Mouse (Mus musculus) forebrain, embryonic 10.5 days (tissue): ENCODE data around the gene Slc12a8. TPM values are rescaled to one million over a fixed set of nuclear protein-coding genes. Genes with fewer than 3 reads are reported as not detected.

Experiments used
- DNase-seq: peaks from one replicate; pipeline ENCODE4 v3.0.0-alpha.2; 2017; ENCODE audit warnings: low spot score; ENCODE audit errors: extremely low spot score
- H3K27ac ChIP-seq: fragments of 300-500 bp; sonication (generic); 2 replicates; pipeline ENCODE4 v1.5.1; 2016; ENCODE audit warnings: mild to moderate bottlenecking
- H3K27me3 ChIP-seq: fragments of 300-500 bp; sonication (generic); 2 replicates; pipeline ENCODE4 v1.6.1; 2016; ENCODE audit warnings: mild to moderate bottlenecking; ENCODE audit not compliant: poor library complexity, severe bottlenecking
- H3K36me3 ChIP-seq: fragments of 300-500 bp; sonication (generic); replicated peaks from 2 replicates; pipeline ENCODE4 v1.6.1; 2016; ENCODE audit warnings: mild to moderate bottlenecking, moderate library complexity
- H3K4me1 ChIP-seq: fragments of 300-500 bp; sonication (generic); 2 replicates; pipeline ENCODE4 v1.6.1; 2016
- H3K4me3 ChIP-seq: fragments of 300-500 bp; sonication (generic); 2 replicates; pipeline ENCODE4 v1.5.1; 2016; ENCODE audit warnings: mild to moderate bottlenecking, moderate library complexity
- H3K9me3 ChIP-seq: fragments of 300-500 bp; sonication (generic); 2 replicates; pipeline ENCODE4 v1.6.1; 2016; ENCODE audit warnings: mild to moderate bottlenecking, moderate library complexity
- WGBS: fragments of 180-500 bp; shearing (Covaris S2); methylation state at CpG from one replicate; pipeline ENCODE4 v1.1.7; 2016; 5-methylcytosine and 5-hydroxymethylcytosine counted together
- polyA plus RNA-seq: library from polyadenylated mRNA; unstranded; fragments of >200 nt; fragmentation: Nextera tagmentation; extraction: Ambion mirVana; gene quantifications from 2 replicates; pipeline ENCODE4 v1.2.1, GENCODE M21; 2016

The Slc12a8 gene
- polyA plus RNA-seq, 1 experiment from 2014 or later: 1.1 TPM

GRCm38 (mm10) chr16:33675848-33676184, 158.7 kb downstream of the Slc12a8 start:
- Histone ChIP-seq H3K4me3 (no peak overlapping the region), H3K9me3 (no peaks in the 10 kb centered on the region), H3K4me1 (peaks cover 25% of the 10 kb centered on the region), H3K27me3 (no peaks in the 10 kb centered on the region), H3K27ac (no peak overlapping the region), H3K36me3 (no peaks in the 10 kb centered on the region)
- 88% methylated on average over 3 of the region's 3 CpGs for WGBS
- DNase-seq: no peak

DNA sequence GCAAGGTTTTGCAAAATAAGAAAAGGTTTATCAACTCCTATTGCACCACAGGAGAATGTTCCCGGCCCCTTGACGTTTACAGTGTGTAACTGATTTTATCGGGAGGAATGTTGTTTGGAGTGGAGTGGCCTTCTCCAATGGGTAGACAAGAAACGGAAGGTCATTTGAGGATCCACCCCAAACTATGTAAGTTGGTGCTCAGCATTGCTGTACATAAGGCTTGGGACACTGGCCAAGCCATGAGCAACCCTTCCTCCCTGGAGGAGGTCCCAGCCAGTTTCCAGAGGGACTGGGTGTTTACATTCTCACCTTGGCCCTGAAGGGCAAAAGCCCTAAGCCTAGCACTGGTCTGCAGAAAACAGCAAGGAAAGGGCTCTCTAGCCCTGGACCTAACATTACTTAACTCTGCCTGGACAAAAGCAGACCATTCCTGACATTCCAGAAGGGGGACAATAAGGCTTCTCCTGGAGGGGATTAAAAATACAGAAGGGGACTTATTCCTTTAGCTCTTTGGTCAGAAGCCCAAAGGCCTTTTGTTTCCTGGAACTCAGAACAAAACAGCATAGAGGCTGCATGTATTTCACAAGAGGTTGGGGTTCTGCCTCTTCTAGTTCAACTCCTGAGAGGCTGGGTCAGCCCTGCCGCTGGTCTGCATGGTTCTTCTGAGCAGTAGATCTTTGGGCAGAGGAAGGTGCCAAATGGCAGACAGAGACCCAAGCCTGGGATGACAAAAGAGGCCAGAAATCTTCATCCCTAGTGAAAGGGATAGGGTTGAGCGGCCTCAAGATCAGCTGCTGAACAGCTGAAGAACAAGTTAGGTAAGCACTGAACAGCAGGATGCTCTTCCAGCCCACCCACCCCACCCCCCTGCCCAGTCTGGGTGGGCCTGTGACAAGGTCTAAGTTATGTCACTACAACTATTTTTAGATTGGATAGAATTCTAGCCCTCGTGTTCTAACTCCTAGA, 159.5 kb downstream of the Slc12a8 start:
- H3K36me3 ChIP-seq: no peaks in the 10 kb centered on the region
- H3K27me3 ChIP-seq: no peaks in the 10 kb centered on the region
- DNase-seq: no peak
- WGBS: 75% methylated on average over 7 of the region's 7 CpGs
- peaks cover 27% of the 10 kb centered on the region for H3K4me1 ChIP-seq
- H3K4me3 ChIP-seq: no peak overlapping the region
- peak overlapping the region; percentile 76 for H3K27ac ChIP-seq
- H3K9me3 ChIP-seq: no peaks in the 10 kb centered on the region

DNA sequence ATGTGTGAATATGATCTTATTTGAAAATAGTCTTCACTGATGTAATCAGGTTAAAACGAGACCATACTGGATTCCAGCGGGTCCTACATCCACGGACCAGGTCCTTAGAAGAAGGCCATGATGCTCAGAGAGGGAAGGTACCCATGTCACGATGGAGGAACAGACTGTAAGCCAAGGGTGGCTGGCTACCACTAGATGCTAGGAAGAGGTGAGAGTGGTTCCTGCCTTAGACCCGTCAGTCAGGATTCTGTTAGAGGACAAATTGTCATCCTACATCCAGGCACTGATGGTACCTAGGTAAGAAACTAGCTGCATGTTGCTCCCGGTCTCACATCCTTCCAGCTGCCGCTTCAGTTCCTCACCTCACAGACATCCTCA, 160.2 kb downstream of the Slc12a8 start:
- H3K9me3 ChIP-seq: no peaks in the 10 kb centered on the region
- H3K4me3 ChIP-seq: no peak overlapping the region
- no peaks in the 10 kb centered on the region for H3K27me3 ChIP-seq
- H3K36me3 ChIP-seq: no peaks in the 10 kb centered on the region
- WGBS: 92% methylated on average over 7 of the region's 7 CpGs
- H3K27ac ChIP-seq: peak overlapping the region; percentile 51
- H3K4me1 ChIP-seq: peaks cover 27% of the 10 kb centered on the region
- DNase-seq: no peak

DNA sequence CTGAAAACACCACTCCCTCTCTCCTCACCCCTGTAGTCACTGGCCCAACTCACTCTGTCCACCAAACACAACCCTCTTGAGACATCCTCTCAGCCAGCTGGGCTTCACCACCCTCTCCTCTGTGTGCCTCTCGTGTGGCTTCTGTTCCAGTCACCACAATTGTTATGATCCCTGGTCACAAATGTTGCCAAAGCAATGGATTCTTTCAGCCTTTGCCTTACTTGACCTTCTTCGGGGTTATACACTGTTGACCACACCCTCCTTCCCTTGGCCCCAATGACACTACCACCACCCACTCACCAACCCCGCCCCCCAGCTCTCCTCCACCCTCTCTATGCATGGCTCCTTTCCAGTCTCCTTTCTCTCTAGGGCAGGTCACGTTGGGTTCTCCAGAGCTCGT, 160.8 kb downstream of the Slc12a8 start:
- H3K27ac ChIP-seq: peak overlapping the region; percentile 51
- WGBS: 92% methylated on average over 5 of the region's 5 CpGs

DNA sequence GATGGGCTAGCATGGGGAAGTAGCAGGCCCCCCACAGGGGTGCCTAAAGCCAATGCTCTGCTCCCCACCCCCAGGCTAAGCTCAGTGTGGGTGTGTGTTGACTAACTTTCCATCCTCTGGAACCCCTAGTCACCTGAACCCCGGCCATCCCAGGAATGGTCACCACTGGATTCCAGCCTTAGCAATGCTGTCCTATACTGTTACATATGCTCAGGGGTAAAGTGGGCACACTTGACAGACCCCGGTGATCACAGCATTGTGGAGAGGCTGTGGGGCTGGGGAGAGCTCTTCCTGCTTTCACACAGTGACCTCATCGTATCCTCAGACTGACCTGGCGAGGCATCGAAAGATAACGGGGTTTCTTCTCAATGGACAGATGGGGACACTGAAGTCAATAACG, 163.1 kb downstream of the Slc12a8 start:
- Histone ChIP-seq H3K27ac (no peak overlapping the region), H3K4me1 (peaks cover 52% of the 10 kb centered on the region)
- WGBS: 93% methylated on average over 7 of the region's 7 CpGs

More for the DNA sequence above, 160.8 kb downstream of the Slc12a8 start:
- no peaks in the 10 kb centered on the region; the same call in 1 of the 2 replicates for H3K27me3 ChIP-seq
- no peaks in the 10 kb centered on the region for H3K9me3 ChIP-seq
- no peaks in the 10 kb centered on the region for H3K36me3 ChIP-seq
- no peak for DNase-seq
- H3K4me1 ChIP-seq: peaks cover 32% of the 10 kb centered on the region
- no peak overlapping the region for H3K4me3 ChIP-seq

DNA sequence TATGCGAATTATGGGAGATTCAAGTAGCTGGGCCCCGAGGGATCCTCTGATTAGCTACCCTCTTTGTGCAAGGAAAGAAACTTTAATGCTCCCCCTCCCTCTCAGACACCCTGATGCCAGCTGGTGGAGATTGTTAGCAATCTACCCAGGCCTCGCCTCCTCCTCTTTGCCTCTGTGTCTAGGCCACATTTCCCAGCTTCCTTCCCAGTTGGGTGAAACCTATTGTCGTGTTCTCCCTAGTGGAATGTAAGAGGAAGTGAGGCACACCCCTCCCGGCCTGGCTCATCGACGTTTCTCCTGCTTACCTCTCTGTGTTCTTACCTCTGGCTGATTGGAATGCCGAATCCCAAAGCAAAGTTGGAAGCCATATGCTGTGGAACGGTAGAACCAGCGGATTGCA, 163.7 kb downstream of the Slc12a8 start:
- H3K4me1 ChIP-seq: peaks cover 57% of the 10 kb centered on the region
- no peaks in the 10 kb centered on the region for H3K36me3 ChIP-seq
- 73% methylated on average over 10 of the region's 10 CpGs for WGBS
- no peaks in the 10 kb centered on the region; the same call in 1 of the 2 replicates for H3K27me3 ChIP-seq
- no peak for DNase-seq
- H3K9me3 ChIP-seq: no peaks in the 10 kb centered on the region
- H3K27ac ChIP-seq: 0 out of 2 replicates have a peak overlapping the region, but pooled peaks have one; percentile 13
- H3K4me3 ChIP-seq: no peak overlapping the region

More for the DNA sequence above, 163.1 kb downstream of the Slc12a8 start:
- Histone ChIP-seq H3K4me3 (no peak overlapping the region), H3K9me3 (no peaks in the 10 kb centered on the region), H3K36me3 (no peaks in the 10 kb centered on the region), H3K27me3 (no peaks in the 10 kb centered on the region; the same call in 1 of the 2 replicates)
- DNase-seq: no peak

GRCm38 (mm10) chr16:33681661-33682060, 164.5 kb downstream of the Slc12a8 start:
- Histone ChIP-seq H3K4me3 (no peak overlapping the region), H3K9me3 (no peaks in the 10 kb centered on the region), H3K27me3 (no peaks in the 10 kb centered on the region; the same call in 1 of the 2 replicates), H3K27ac (peak overlapping the region; percentile 8; the same call in 1 of the 2 replicates), H3K4me1 (peaks cover 59% of the 10 kb centered on the region), H3K36me3 (no peaks in the 10 kb centered on the region)
- no peak for DNase-seq

DNA sequence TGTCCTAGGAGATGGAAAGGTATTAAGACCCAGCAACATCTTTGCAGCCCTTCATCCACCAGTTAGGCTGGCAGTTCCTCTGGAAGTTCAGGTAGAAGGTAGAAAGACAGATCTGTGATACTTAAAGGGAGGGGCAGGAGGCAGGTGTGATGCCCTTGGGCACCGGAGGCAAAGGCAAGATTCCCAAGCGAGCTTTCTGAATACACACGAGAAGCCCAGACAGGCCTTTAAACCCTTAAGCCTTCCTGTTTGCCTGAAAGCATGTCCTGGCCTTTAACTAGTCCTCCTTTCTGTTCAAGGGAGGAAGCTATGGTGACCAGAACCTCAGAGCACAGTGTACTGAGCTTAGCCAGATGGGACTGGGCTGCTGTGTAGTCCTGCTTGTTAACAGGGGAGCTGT, 165.5 kb downstream of the Slc12a8 start:
- H3K9me3 ChIP-seq: no peaks in the 10 kb centered on the region
- DNase-seq: no peak
- H3K4me1 ChIP-seq: peaks cover 62% of the 10 kb centered on the region
- no peak overlapping the region for H3K4me3 ChIP-seq
- peak overlapping the region; percentile 37; the same call in 1 of the 2 replicates for H3K27ac ChIP-seq
- no peaks in the 10 kb centered on the region; the same call in 1 of the 2 replicates for H3K27me3 ChIP-seq
- 76% methylated on average over 3 of the region's 3 CpGs for WGBS
- H3K36me3 ChIP-seq: peaks cover 2% of the 10 kb centered on the region; the same call in 1 of the 2 replicates

DNA sequence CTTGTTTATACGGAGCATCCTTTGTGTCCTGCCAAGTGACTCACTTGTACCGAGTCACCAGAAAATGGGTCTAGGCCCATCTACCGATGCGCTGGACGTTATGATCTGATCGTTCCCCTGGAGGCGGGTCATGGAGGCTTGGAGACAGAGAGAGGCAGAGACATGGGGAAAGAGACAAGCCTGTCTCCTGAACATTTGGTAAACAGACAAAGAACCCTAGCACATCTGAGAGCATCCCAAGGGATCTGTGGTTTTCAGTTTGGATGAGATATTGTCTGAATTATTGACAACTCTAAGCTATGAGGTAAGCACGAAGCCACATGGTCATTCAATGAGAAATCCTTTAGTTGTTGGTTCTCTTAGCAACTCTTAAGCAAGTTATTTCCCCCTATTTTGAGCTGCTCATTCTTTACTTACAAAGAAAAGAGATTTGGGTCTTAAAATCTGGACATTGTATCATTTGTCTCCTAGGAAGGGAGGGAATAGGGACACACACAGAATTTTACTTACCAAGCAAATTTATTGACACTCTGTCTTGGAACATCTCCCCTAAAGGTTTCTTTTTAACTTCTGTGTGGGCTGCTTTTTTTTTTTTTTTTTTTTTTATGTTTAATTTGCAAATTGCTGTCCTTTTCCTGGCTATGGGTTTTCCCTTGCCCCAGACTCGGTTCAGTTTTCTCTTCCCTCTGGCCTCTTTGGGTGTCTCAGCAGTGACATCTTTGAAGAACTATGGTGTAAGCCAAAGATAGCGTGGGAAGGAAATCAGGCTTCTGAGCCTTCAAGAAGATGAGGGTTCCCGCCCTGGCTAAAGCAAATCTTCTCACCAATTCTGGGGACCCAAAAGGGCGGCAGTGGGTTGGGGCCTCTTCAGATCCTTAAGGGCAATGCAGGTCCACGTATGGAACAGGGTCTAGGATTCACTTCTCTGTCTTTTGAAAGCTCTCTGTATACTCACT, 166.4 kb downstream of the Slc12a8 start:
- Histone ChIP-seq H3K9me3 (no peaks in the 10 kb centered on the region), H3K27ac (peak overlapping the region; percentile 99), H3K27me3 (no peaks in the 10 kb centered on the region; the same call in 1 of the 2 replicates), H3K4me3 (peak overlapping the region; percentile 94), H3K4me1 (peaks cover 70% of the 10 kb centered on the region), H3K36me3 (peaks cover 10% of the 10 kb centered on the region)
- WGBS: 64% methylated on average over 13 of the region's 13 CpGs
- DNase-seq: no peak

- peak within 1 kb of the TSS; percentile 94 for H3K4me3 ChIP-seq
- peak; percentile 72 for DNase-seq
- under 1% methylated on average over 57 of the region's 57 CpGs for WGBS
- H3K27ac ChIP-seq: peak within 1 kb of the TSS; percentile 99
- peaks cover 15% of the 10 kb centered on the region for H3K36me3 ChIP-seq
- peaks cover 72% of the 10 kb centered on the region for H3K4me1 ChIP-seq
- no peaks in the 10 kb centered on the region for H3K9me3 ChIP-seq
- H3K27me3 ChIP-seq: no peaks in the 10 kb centered on the region; the same call in 1 of the 2 replicates
Measured at GRCm38 (mm10) chr16:33684162-33684702, 167.1 kb downstream of the Slc12a8 start, which contains the start of gene Heg1. Gene Heg1 (plus strand): TSS chr16:33684370.

GRCm38 (mm10) chr16:33684703-33685701, 167.9 kb downstream of the Slc12a8 start:
- 1% methylated on average over 46 of the region's 46 CpGs for WGBS
- no peaks in the 10 kb centered on the region for H3K9me3 ChIP-seq
- peaks cover 23% of the 10 kb centered on the region for H3K36me3 ChIP-seq
- peak overlapping the region; percentile 94 for H3K4me3 ChIP-seq
- peak overlapping the region; percentile 99 for H3K27ac ChIP-seq
- no peaks in the 10 kb centered on the region; the same call in 1 of the 2 replicates for H3K27me3 ChIP-seq
- DNase-seq: peak; percentile 39
- peaks cover 78% of the 10 kb centered on the region for H3K4me1 ChIP-seq
